Mouse (Mus musculus) small intestine, adult 2 months (tissue): ENCODE measurements around the gene Slc8a1. TPM values are rescaled to one million over a fixed set of nuclear protein-coding genes. Genes with fewer than 3 reads are reported as not detected.

Source experiments
- H3K27ac ChIP-seq: fragments of 200-500 bp; 2 replicates; pipeline ENCODE4 v1.5.1; 2012; ENCODE audit warnings: low read depth, low read length, control low read depth, inconsistent platforms; ENCODE audit not compliant: insufficient read depth
- H3K27me3 ChIP-seq: fragments of 200-500 bp; 2 replicates; pipeline ENCODE4 v1.6.1; 2012; ENCODE audit warnings: mild to moderate bottlenecking, moderate library complexity, low read length, inconsistent platforms; ENCODE audit not compliant: control insufficient read depth, insufficient read depth
- H3K36me3 ChIP-seq: fragments of 200-500 bp; 2 replicates; pipeline ENCODE4 v1.6.1; 2012; ENCODE audit warnings: mild to moderate bottlenecking, low read length, control low read depth, inconsistent platforms; ENCODE audit not compliant: control insufficient read depth, insufficient read depth
- H3K4me1 ChIP-seq: fragments of 200-500 bp; 2 replicates; pipeline ENCODE4 v1.6.1; 2012; ENCODE audit warnings: low read length, inconsistent platforms, mixed read lengths; ENCODE audit not compliant: control insufficient read depth, insufficient read depth, insufficient read length
- H3K4me3 ChIP-seq: fragments of 200-500 bp; 2 replicates; pipeline ENCODE4 v1.5.1; 2012; ENCODE audit warnings: low read depth, mild to moderate bottlenecking, control low read depth, inconsistent platforms, low read length, moderate library complexity
- CTCF ChIP-seq: fragments of 200-500 bp; IDR thresholded peaks from 2 replicates; pipeline ENCODE4 v1.5.1; 2012; ENCODE audit warnings: low read depth, mild to moderate bottlenecking, control low read depth, inconsistent platforms, low read length, moderate library complexity, mixed read lengths; ENCODE audit not compliant: insufficient replicate concordance, insufficient read length; ENCODE audit errors: extremely low read depth
- POLR2A ChIP-seq: fragments of 200-500 bp; IDR thresholded peaks from 2 replicates; pipeline ENCODE4 v1.6.1; 2012; ENCODE audit warnings: low read depth, mild to moderate bottlenecking, control low read depth, inconsistent platforms, low read length, moderate library complexity
- WGBS: fragments of 180-500 bp; shearing (Covaris S2); methylation state at CpG from one replicate; pipeline ENCODE4 v1.1.7; 2018; 5-methylcytosine and 5-hydroxymethylcytosine counted together
- polyA plus RNA-seq: library from polyadenylated mRNA; depleted of rRNA; stranded (reverse); fragments of >200 nt; gene quantifications from 2 replicates; pipeline ENCODE4 v1.2.3, GENCODE M21; 2012

The Slc8a1 gene
- polyA plus RNA-seq, 1 experiment, result 1.0 TPM

GRCm38 (mm10) chr17:81336024-81336754 lies 402.0 kb downstream of the Slc8a1 start:
- 60% methylated on average over 7 of the region's 7 CpGs for WGBS
- no peak overlapping the region for H3K27ac ChIP-seq
- H3K27me3 ChIP-seq, result no peaks in the 10 kb centered on the region
- no peaks in the 10 kb centered on the region for H3K36me3 ChIP-seq
- TF ChIP-seq POLR2A (no peak), CTCF (no peak)
- H3K4me3 ChIP-seq, result no peak overlapping the region
- H3K4me1 ChIP-seq, result no peaks in the 10 kb centered on the region

GRCm38 (mm10) chr17:81335526-81335925 lies 402.7 kb downstream of the Slc8a1 start:
- no peak overlapping the region for H3K4me3 ChIP-seq
- H3K27me3 ChIP-seq, result no peaks in the 10 kb centered on the region
- no peaks in the 10 kb centered on the region for H3K4me1 ChIP-seq
- no peak overlapping the region for H3K27ac ChIP-seq
- TF ChIP-seq POLR2A (no peak), CTCF (no peak)
- H3K36me3 ChIP-seq, result no peaks in the 10 kb centered on the region
- WGBS, result 45% methylated on average over 1 of the region's 1 CpGs
